Mouse (Mus musculus): ENCODE data around the gene B3glct. TPM values are rescaled to one million over a fixed set of nuclear protein-coding genes. Genes with fewer than 3 reads are reported as not detected.

B3glct gene
- polyA plus RNA-seq, 1 experiment from 2014 or later = 16.4 TPM

DNA sequence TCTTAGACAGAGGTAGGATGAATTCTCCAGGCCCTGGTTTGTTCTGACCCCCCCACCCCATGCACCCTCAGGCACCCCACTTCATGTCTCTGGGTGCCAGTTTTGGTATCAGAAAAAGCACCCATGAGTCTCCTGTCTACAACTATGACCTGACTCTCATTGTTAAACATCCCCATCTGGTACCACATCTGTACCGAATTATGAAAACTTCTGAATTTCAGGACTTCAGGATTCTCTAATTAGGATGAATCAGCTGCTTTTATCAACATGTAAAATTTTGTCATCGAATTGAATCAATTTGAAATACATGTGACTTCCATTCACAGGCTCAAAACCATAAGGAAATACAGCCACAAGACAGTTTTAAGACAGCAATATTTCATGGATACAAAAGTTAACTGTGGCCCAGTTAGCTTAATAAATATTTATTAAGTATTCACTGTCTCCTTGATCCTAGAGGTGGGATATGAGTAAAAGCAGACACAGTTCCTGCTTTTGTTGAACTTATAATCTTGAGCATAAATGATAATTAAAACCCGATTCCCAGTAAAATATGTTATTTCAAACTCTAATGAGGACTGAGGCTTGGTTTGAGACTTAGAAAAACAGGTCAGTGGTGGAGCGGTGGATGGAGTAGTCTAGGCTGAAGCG, 89.7 kb downstream of the B3glct start:
- Histone ChIP-seq H3K27me3 (no peaks in the 10 kb centered on the region), H3K4me2 (no peak overlapping the region), H3K4me3 (replicated peaks) (no peak overlapping the region), H3K9ac (no peak overlapping the region), H3K27ac (no peak overlapping the region), H3K36me3 (replicated peaks) (no peaks in the 10 kb centered on the region), H3K4me1 (no peaks in the 10 kb centered on the region), H3K9me3 (no peaks in the 10 kb centered on the region)
- ATAC-seq (ENCODE audit: low FRiP score) = no peak
- WGBS = 90% methylated on average over 5 of the region's 5 CpGs

DNA sequence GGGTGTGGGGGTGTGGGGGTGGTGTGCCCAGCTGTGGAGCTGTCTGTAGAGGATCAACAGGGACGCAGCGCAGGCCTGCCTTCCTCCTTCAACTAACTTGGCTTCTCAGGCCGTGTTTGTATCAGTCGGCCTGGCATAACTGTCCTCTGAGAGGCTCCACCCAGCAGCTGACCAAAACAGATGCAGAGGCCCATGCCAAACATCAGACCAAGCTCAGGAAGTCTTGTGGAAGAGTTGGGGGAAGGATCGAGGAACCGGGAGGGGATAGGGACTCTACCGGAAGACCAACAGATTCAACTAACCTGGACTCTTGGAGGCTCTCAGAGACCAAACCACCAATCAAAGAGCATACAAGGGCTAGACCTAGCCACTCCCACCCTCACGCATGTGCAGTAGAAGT, 91.6 kb downstream of the B3glct start:
- Histone ChIP-seq H3K9ac (no peak overlapping the region), H3K27ac (no peak overlapping the region), H3K27me3 (no peaks in the 10 kb centered on the region), H3K4me1 (no peaks in the 10 kb centered on the region), H3K9me3 (no peaks in the 10 kb centered on the region), H3K4me2 (no peak overlapping the region), H3K36me3 (replicated peaks) (no peaks in the 10 kb centered on the region), H3K4me3 (replicated peaks) (no peak overlapping the region)
- WGBS = 99% methylated on average over 8 of the region's 8 CpGs
- ATAC-seq (ENCODE audit: low FRiP score) = no peak

DNA sequence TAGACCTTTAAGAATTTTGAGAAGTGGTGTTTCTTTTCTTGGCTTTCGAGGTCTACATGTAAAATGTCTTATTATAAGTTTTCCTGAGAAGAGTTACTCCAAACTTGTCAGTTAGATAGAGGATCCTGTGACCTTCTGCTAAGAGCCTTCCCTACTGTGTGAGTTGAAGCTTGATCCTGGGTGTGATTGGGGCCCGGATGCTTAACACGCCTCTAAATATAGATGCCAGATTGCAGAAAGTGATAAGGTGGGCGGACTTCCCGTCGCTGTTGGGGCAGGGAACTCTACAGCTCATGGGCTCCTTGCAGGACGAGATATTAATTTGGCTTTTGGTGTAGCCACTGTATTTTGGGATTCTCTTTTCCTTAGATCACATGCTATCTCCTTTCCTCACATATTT, 98.0 kb downstream of the B3glct start:
- Histone ChIP-seq H3K4me2 (no peak overlapping the region), H3K4me1 (no peaks in the 10 kb centered on the region), H3K4me3 (replicated peaks) (no peak overlapping the region), H3K9ac (no peak overlapping the region), H3K36me3 (replicated peaks) (no peaks in the 10 kb centered on the region), H3K9me3 (no peaks in the 10 kb centered on the region), H3K27ac (no peak overlapping the region), H3K27me3 (no peaks in the 10 kb centered on the region)
- no peak for ATAC-seq (ENCODE audit: low FRiP score)
- 90% methylated on average over 7 of the region's 7 CpGs for WGBS

DNA sequence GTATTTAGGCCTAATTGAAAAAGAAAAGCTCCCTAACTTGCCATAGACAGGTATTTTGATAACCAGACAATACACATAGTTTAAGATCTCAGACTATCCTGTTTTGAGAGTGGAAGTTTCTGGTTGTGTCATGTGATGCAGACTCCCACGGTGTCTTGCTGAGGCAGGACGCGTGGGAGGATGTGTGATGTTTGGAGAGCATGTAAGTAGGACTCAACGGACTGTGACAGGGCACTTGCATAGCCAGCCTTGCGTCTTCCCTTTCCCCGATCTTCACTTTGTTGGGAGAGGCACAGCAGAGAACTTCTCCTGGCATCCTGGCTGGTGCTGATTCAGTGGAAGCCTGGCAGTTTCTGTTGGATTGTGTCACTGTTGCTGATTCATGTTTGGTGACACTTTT, 101.7 kb downstream of the B3glct start:
- WGBS = 94% methylated on average over 6 of the region's 6 CpGs
- Histone ChIP-seq H3K27me3 (no peaks in the 10 kb centered on the region), H3K4me3 (replicated peaks) (no peak overlapping the region), H3K27ac (no peak overlapping the region), H3K4me2 (no peak overlapping the region), H3K4me1 (no peaks in the 10 kb centered on the region), H3K9ac (no peak overlapping the region), H3K36me3 (replicated peaks) (no peaks in the 10 kb centered on the region), H3K9me3 (no peaks in the 10 kb centered on the region)
- no peak for ATAC-seq (ENCODE audit: low FRiP score)

DNA sequence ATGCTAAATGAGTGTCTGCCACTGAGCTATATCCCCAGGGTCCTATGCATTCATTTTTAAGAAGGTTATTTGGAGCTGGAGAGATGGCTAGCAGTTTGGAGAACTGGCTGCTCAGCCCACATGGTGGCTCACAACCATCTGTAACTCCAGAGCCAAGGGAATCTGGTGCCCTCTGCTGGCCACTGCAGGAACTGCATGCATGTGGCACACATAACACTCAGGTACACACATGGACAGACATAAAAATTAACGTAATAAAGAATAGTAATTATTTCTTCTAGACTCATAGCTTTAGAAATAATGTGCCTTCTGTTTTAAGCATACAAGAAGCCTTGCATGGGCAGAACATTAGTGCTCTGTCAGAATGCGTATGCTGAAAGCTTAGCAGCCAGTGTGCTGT, 102.4 kb downstream of the B3glct start:
- no peak for ATAC-seq (ENCODE audit: low FRiP score)
- Histone ChIP-seq H3K9me3 (no peaks in the 10 kb centered on the region), H3K36me3 (replicated peaks) (no peaks in the 10 kb centered on the region), H3K4me1 (no peaks in the 10 kb centered on the region), H3K27me3 (no peaks in the 10 kb centered on the region), H3K27ac (no peak overlapping the region), H3K4me3 (replicated peaks) (no peak overlapping the region), H3K4me2 (no peak overlapping the region), H3K9ac (no peak overlapping the region)
- 95% methylated on average over 2 of the region's 2 CpGs for WGBS

DNA sequence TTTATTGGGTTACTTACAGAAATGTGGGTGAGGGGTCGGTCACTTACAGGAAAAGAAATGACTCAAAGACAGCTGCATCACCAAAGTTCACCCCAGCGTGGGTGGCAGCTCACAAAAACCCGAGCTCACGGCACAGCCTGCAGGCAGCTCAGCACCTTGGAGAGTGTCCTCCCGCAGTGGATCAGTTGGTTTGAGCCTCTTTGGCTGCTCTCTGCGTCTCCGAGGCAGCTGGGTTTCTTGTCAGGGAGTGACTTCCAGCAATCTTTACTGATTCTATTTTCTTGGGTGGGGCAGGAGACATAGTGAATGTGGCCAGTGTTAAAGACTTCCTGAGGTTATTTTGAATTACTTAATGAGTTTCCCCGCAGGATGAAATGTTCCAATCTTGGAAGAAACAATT, 112.1 kb downstream of the B3glct start:
- ATAC-seq (ENCODE audit: low FRiP score) = no peak
- WGBS = 15% methylated on average over 8 of the region's 8 CpGs

DNA sequence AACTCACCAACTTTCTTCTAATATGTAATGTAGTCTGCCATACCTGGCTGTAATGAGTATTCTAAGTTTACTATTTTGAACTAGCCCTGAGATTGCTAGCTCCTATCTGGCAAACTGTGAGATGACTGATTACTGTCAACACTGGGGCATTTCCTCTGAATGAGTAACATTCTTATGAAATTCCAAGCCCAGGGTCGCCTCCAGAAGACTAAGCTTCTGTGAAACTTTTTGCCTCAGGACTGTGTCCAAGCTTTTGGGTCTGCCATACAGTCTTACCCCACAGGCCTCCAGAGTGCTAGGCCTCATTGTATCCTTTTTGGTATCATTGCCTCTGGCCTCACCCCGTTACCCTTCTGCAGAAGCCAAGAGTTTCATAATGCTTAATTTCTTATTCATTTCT, 132.0 kb downstream of the B3glct start:
- H3K9ac ChIP-seq = no peak overlapping the region
- no peaks in the 10 kb centered on the region for H3K36me3 ChIP-seq (replicated peaks)
- no peak overlapping the region for H3K4me3 ChIP-seq (replicated peaks)
- ATAC-seq (ENCODE audit: low FRiP score) = no peak
- no peaks in the 10 kb centered on the region for H3K4me1 ChIP-seq
- H3K27ac ChIP-seq = no peak overlapping the region
- H3K9me3 ChIP-seq = no peaks in the 10 kb centered on the region
- H3K4me2 ChIP-seq = no peak overlapping the region
- H3K27me3 ChIP-seq = no peaks in the 10 kb centered on the region
- 83% methylated on average over 2 of the region's 2 CpGs for WGBS

More for the DNA sequence above, 112.1 kb downstream of the B3glct start:
- Histone ChIP-seq H3K4me2 (no peak overlapping the region), H3K4me3 (replicated peaks) (no peak overlapping the region), H3K27ac (no peak overlapping the region), H3K9ac (no peak overlapping the region), H3K27me3 (no peaks in the 10 kb centered on the region), H3K4me1 (0 out of 2 replicates have a peak, but pooled peaks cover 2% of the 10 kb centered on the region), H3K36me3 (replicated peaks) (no peaks in the 10 kb centered on the region), H3K9me3 (peaks cover 6% of the 10 kb centered on the region; the same call in 1 of the 2 replicates)

DNA sequence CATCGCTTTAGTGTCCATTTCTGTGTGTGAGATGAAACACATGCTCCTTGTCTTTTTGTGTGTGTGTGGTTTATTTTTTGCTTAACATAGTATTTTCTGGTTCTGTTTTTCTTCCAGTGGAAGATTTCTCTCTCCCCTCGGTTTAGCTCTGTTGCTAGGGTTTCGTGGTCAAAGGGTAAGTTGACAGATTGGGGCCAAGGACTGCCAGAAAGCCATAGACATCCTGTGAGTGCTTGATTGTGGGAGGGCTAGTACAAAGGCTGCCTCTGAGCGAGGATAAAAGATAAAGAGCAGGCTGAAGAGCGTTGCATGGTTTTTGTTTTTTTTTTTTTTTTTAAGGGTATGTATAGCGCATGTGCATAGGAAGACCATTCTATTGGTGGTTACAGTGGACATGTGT, 133.8 kb downstream of the B3glct start:
- H3K4me1 ChIP-seq = no peaks in the 10 kb centered on the region
- no peak for ATAC-seq (ENCODE audit: low FRiP score)
- H3K9me3 ChIP-seq = no peaks in the 10 kb centered on the region
- H3K9ac ChIP-seq = no peak overlapping the region
- no peaks in the 10 kb centered on the region for H3K36me3 ChIP-seq (replicated peaks)
- H3K4me2 ChIP-seq = no peak overlapping the region
- H3K4me3 ChIP-seq (replicated peaks) = no peak overlapping the region
- H3K27ac ChIP-seq = no peak overlapping the region
- H3K27me3 ChIP-seq = no peaks in the 10 kb centered on the region
- 55% methylated on average over 6 of the region's 6 CpGs for WGBS

Other genes starting within 250 kb of the B3glct start
- 2.0 and 2.9 TPM in 2 replicates for gene Tex26, start 238.6 kb upstream of the B3glct start, polyA plus RNA-seq (2016; fragmentation: Nextera tagmentation; extraction: Ambion mirVana)
- gene Wdr95, start 149.6 kb upstream of the B3glct start, polyA plus RNA-seq (2016; fragmentation: Nextera tagmentation; extraction: Ambion mirVana) = 0.17 and 0.68 TPM in 2 replicates
- gene Hsph1, start 41.9 kb upstream of the B3glct start, polyA plus RNA-seq (2016; fragmentation: Nextera tagmentation; extraction: Ambion mirVana) = 123 and 129 TPM in 2 replicates